Mouse (Mus musculus): ENCODE data around the gene Tmigd3.

GRCm38 (mm10) chr3:105899394-105900147 is 28.9 kb downstream of the Tmigd3 start:
- TF ChIP-seq POLR2A (IDR thresholded peaks at IDR 0.05; ENCODE audit: low read depth, low read length) (no peak), CTCF (IDR thresholded peaks at IDR 0.05; ENCODE audit: extremely low read depth, insufficient read length, insufficient replicate concordance, low read depth, low read length) (peak; percentile 96)
